Mouse (Mus musculus): ENCODE data around the gene Avpi1.
"Not testable (repeated sequence)": the region's sequence is repeated elsewhere in the genome, so short reads cannot be mapped to it uniquely, and the experiment has no call there.

Avpi1 gene

DNA sequence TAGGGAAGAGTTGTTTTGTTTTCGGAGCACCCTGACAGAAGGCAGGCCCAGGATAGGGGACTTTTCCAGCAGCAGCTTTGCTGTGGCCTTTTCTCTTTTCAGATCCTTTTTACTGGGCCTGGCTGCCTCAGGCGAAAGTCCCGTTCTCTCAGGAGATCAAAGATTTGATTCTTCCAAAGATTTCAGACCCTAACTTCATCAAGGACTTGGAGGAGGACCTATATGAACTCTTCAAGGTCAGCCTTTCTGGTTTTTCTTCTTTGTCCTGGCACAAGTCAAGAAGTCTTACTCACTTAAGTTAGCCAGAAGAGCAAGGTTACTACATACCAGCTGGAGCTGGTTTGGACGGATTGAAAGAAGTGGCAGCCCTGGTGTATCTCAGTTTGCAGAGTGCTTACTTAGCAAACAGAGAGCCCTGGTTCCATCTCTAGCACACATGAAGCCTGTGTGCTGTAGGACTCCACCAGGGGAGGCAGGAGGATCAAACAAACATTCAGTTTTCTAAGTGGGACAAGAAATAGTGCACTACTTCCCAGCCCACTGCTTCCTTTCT lies 13.0 kb downstream of the Avpi1 start:
- DNase-seq (ENCODE audit: low read depth, low spot score) = no peak

DNA sequence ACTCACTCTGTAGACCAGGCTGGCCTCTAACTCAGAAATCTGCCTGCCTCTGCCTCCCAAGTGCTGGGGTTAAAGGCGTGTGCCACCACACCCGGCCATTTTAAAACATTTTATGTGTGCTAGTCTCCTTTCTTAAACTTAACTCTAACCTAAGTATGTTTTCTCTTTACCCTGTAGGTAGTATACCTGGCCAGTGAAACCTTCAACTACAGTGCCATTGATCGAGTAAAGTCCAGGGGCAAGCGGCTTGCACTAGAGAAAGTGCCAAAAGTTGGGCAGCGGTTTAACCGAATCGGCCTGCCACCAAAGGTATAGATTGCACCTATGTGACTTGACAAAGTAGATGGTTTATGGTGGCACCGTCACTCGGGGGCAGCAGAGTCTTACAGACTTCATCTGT lies 24.2 kb downstream of the Avpi1 start:
- DNase-seq (ENCODE audit: low read depth, low spot score) = no peak

DNA sequence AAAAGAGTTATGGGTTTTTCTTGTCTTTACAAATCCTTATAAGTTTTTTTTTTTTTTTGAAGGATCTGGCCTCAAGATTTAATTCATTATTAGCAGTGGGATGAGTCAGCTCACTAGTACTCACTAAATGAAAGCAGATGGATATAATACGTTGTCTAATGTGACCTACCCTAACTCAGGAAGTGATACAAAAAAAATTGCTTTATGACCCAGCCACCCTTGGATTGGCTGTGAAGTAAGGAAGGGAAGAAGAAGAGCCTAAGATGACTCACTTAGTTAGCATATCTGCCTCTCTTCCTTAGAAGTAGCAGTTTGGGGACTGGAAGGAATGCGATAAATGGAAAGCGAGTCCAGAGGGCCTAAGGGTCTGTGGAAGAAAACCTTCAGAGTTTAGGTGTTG lies 29.5 kb downstream of the Avpi1 start:
- no peak for DNase-seq (ENCODE audit: low read depth, low spot score)

DNA sequence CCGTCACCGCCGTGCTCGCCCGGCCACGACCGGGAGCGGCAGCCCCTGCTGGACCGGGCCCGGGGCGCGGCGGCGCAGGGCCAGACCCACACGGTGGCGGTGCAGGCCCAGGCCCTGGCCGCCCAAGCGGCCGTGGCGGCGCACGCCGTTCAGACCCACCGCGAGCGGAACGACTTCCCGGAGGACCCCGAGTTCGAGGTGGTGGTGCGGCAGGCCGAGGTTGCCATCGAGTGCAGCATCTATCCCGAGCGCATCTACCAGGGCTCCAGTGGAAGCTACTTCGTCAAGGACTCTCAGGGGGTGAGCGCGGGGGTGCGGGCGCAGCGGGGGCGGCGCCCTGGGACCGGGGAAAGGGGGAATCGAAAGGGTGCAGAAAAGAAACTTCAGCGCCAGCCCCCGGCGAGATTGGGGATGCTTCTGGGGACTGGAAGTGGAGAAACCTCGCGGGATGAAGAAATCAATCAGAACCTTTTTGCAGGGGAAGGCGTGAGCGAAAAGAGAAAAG lies 38.2 kb downstream of the Avpi1 start:
- no peak for DNase-seq (ENCODE audit: low read depth, low spot score)

DNA sequence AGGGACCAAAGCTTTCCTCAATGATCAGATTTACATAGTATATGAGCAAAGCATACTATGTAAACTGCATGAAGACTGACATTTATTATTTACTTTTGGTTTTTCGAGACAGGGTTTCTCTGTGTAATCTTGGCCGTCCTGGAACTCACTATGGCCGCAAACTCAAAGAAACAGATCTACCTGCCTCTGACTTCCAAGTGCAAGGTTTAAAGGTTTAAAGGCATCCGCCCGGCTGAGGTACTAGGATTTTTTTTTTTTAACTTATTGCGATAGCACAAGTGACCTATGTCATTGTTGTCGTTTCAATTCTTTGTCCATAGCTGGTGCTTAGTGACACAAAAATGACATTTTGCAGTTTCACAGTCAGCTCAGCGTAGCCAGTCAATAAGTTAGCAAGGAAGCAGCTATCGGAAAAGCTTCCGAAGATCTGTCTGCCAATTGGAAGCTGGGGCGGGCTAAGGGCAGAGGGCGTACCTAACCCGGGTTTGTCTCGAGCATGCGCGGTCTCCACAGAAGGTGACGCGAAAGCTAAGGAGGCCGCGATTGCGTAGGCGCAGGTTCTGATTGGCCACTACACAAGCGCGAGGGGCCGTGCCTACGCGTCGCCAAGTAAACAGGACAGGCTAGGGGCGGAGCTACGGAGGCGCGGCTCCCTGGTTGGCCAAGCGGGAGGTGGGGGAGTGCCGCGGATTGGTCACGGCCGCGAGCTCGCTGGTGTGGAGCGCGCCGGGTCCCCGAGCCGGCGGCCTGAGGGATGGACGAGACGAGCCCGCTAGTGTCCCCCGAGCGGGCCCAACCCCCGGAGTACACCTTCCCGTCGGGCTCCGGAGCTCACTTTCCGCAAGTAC lies 38.9 kb downstream of the Avpi1 start, which contains the start of gene Pi4k2a:
Gene Pi4k2a, plus strand, starts transcription at position 723 of the 848 bp plus-strand sequence.
- DNase-seq (ENCODE audit: low read depth, low spot score) = peak; percentile 99

DNA sequence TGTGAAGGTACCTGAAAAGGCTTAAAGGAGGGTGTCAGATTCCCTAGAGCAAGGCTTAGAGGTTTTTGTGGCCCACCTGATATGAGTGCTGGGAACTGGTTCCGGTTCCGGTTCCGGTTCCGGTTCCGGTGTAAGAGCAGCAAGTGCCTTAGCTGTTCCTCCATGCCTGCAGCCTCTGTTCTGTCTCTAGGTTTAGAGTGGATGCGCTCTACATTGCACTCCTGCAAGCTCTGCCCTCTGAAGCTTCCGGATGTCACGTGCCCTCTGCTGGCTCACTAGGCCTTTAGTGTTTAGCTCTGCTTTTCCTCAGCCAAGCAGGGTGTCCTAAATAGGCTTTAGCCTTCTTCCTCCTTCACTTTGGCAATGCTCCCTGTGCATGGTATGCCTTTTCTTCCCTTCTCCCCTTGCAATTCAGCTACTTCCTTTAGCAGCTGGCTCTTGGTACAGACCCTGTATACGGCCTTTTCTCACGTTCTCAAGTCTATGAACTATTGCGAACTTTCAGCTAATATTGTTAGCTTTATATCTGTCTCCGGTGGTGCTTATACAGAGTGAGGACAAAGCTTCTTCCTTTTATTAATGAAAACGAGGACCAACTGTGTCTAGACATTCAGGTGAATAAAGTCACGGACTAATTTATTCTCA lies 39.6 kb downstream of the Avpi1 start:
- no peak for DNase-seq (ENCODE audit: low read depth, low spot score)

DNA sequence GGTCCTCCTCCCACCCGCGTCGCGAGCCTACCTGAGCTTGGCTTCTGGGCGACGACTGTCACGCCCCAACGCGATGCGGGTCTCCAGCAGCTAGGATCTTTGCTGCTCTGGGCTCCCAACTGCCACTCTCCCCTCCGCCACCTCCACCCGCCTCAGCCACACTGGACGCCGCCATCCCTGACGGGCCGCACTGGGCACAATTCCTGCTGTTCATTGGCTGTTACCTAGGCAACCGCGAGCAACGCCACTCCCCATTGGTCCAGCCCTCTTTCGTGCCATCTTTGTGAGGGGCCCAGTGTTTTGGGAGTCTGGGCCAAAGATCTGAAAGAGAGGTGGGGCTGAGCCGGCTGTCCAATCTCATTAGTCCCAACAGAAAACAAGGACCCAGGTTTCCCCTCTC lies 42.7 kb downstream of the Avpi1 start, which contains the start of gene Morn4:
Gene Morn4, minus strand, starts transcription at position 192 of the 400 bp plus-strand sequence.
- DNase-seq (ENCODE audit: low read depth, low spot score) = peak; percentile 86

DNA sequence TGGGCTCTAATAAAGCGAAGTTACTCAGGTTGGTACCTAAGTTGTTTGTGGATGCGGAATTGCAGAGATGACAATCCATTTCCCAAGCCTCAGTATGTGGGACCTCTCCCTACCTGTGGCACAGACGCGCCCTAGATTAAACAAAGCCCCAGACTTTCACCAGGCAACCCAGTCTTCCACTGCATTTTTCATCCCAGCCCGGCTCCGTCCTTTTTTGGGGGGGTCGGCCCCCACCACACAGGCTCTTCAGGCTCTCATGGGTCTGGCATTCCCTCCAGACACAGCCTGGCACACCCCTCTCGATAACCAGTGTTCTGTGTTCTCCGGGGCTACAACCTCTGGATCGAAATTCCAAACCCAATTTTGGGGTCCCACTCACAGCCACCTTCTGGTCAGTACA lies 43.2 kb downstream of the Avpi1 start:
- no peak for DNase-seq (ENCODE audit: low read depth, low spot score)

DNA sequence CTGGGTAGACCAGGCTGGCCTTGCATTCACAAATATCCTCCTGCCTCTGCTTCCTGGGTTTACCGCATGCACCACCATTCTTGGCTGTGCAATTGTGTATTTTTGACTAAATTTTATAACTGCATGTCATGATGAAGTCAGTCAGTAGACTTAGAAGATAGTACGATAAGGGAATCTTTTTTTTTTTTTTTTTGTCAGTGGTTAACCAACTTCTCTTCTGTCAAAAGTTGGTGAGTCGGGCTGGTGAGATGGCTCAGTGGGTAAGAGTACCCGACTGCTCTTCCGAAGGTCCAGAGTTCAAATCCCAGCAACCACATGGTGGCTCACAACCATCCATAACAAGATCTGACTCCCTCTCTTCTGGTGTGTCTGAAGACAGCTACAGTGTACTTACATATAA lies 47.2 kb downstream of the Avpi1 start:
- not testable (repeated sequence) for DNase-seq (ENCODE audit: low read depth, low spot score)

DNA sequence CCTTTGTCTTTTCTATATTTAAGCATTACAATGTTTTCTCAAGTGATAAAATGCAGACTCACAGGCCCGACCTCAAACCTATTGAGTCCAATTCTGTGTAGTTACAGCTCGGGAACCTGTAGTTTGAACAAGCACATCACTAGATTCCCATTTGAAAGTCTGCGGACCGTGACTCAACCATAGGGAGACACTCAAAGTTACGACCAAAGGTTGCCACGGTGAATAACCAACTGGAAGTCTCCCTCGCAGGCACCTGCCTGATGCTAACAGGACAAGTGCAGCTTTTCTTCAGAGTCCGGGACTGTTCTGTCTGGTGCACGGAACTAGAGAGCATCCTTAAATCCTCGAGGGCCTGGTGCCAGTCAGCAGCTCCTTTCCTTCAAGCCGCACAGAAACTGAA lies 48.4 kb downstream of the Avpi1 start:
- DNase-seq (ENCODE audit: low read depth, low spot score) = no peak

DNA sequence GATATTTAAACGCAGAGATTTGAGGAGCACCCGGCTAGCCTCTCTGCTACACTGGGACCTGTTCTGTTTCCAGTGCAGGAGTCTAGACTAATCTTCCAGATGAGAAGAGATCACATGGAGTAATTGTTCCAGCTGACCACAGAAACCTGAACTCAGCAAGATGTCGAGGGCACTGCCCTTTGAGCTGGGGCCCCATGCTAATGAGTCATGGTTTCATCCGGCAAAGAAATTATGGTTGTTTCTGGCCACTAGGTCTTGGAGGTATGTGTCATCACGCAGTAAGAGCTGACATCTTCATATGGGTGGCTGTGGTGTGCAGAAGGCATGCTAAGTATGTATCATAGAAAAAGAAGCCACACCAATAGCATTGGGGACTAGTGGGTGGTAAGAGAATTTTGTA lies 48.9 kb downstream of the Avpi1 start:
- no peak for DNase-seq (ENCODE audit: low read depth, low spot score)

DNA sequence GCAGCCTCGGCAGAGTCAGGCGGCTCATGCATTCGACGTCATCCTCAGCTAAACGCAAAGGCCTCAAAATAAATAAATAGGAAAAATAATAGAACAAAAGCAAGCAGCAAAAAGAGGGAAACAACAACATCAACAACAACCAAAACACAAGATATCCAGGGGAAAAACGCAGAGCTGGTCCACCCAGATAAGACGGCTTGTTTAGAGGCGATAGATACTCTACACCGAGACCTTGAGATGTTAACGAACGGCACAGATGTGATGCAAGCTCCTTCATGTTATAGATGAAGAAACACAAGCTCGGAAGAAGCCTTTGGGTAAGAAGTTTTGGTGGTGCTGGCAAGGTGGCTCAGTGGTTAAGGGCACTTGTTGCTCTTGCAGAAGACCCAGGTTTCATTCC lies 49.9 kb downstream of the Avpi1 start:
- DNase-seq (ENCODE audit: low read depth, low spot score) = no peak

DNA sequence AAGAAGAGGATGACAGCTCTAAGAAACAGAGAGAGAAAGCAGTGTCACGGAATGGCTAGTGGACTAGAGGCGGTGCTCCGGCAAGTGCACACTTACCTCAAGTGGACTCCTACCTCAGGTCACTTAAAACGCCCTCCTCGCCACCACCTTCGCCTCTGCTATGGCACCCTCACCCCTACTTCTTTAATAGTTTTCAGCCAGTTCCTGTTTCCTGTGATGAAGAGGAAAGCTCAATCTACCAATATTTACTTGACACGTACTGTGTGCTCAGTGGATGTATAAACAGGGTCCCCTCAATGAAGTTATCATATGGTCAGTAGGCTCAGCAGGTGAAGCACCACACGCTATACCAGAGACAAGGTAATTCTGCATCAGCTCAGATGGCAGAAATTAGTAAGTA lies 50.3 kb downstream of the Avpi1 start:
- DNase-seq (ENCODE audit: low read depth, low spot score) = no peak

DNA sequence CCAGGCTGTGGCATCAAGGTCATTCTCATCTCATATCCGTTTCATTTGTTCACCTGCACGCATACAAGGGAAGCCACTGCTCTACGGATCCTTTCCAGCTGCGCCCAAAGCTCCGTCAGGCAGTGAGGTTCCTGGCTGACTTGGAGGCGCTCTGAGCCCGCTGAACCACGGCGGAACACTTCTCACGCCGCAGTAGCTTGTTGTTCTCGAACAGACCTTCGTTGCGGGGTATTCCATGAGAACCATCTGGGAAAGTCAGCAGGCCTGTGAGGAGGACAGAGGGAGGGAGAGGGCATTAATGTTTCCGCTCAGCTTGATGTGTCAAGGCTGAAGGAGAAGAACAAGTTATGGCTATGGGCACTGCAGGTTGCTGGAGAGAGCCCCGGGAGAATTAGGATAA lies 52.9 kb downstream of the Avpi1 start:
- no peak for DNase-seq (ENCODE audit: low read depth, low spot score)

DNA sequence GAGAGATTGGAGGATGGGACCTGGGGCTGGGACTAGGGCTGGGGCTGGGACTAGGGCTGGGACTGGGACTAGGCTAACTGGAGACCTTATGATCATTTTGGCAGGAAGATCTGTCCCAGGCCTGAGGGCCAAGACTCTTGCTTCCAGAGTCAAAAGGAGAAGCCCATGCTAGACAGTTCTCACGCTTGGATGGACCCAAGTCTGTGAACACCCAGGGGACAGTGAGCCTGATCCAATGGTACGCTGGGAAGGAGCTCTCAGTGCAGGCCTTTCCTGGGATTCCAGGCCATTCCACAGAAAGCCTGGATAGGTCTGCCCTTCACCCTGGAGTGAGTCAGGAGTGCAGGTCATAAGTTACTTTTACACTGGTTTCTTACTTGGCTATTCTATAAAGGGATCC lies 53.8 kb downstream of the Avpi1 start:
- no peak for DNase-seq (ENCODE audit: low read depth, low spot score)
